Mouse (Mus musculus): ENCODE data around the gene Ropn1.
"Not testable (repeated sequence)": the region's sequence is repeated elsewhere in the genome, so short reads cannot be mapped to it uniquely, and the experiment has no call there.

The Ropn1 gene

GRCm38 (mm10) chr16:34649621-34650020 lies at the start of gene Ropn1:
TSS of gene Ropn1 (plus strand) at chr16:34649921.
- in situ Hi-C loops (cut with MboI, MseI): no loop called here

GRCm38 (mm10) chr16:34601954-34602353 lies 47.8 kb upstream of the Ropn1 start:
- in situ Hi-C loops (cut with MboI, MseI): no loop called here

- in situ Hi-C loops (cut with MboI, MseI): no loop called here
Measured at GRCm38 (mm10) chr16:34603076-34603475, 46.6 kb upstream of the Ropn1 start.

GRCm38 (mm10) chr16:34603854-34604253 lies 45.9 kb upstream of the Ropn1 start:
- in situ Hi-C loops (cut with MboI, MseI): no loop called here

- in situ Hi-C loops (cut with MboI, MseI): no loop called here
Measured at GRCm38 (mm10) chr16:34605679-34606078, 44.0 kb upstream of the Ropn1 start.

GRCm38 (mm10) chr16:34610137-34610536 lies 39.6 kb upstream of the Ropn1 start:
- in situ Hi-C loops (cut with MboI, MseI): loop anchor here (10.0 kb wide), 1 partner anchor 585 kb away; no protein-coding TSS in a partner anchor

GRCm38 (mm10) chr16:34614021-34614420 lies 35.7 kb upstream of the Ropn1 start:
- in situ Hi-C loops (cut with MboI, MseI): loop anchor here (10.0 kb wide), 1 partner anchor 581 kb away; no protein-coding TSS in a partner anchor

- in situ Hi-C loops (cut with MboI, MseI): no loop called here
Measured at GRCm38 (mm10) chr16:34627591-34627990, 22.1 kb upstream of the Ropn1 start.

GRCm38 (mm10) chr16:34628397-34628796 lies 21.3 kb upstream of the Ropn1 start:
- in situ Hi-C loops (cut with MboI, MseI): no loop called here

- in situ Hi-C loops (cut with MboI, MseI): no loop called here
Measured at GRCm38 (mm10) chr16:34635557-34635956, 14.2 kb upstream of the Ropn1 start.

GRCm38 (mm10) chr16:34643511-34644259 lies 6.0 kb upstream of the Ropn1 start:
- in situ Hi-C loops (cut with MboI, MseI): no loop called here

- in situ Hi-C loops (cut with MboI, MseI): no loop called here
Measured at GRCm38 (mm10) chr16:34653023-34653422, 3.3 kb downstream of the Ropn1 start.

GRCm38 (mm10) chr16:34657566-34657965 lies 7.8 kb downstream of the Ropn1 start:
- in situ Hi-C loops (cut with MboI, MseI): not testable (repeated sequence)

- in situ Hi-C loops (cut with MboI, MseI): no loop called here
Measured at GRCm38 (mm10) chr16:34657983-34658382, 8.3 kb downstream of the Ropn1 start.

- in situ Hi-C loops (cut with MboI, MseI): no loop called here
Measured at GRCm38 (mm10) chr16:34658388-34658787, 8.7 kb downstream of the Ropn1 start.

- in situ Hi-C loops (cut with MboI, MseI): no loop called here
Measured at GRCm38 (mm10) chr16:34664553-34664952, 14.8 kb downstream of the Ropn1 start.

- in situ Hi-C loops (cut with MboI, MseI): loop anchor here (5.0 kb wide), 2 partner anchors 35 to 160 kb away; no protein-coding TSS in a partner anchor
Measured at GRCm38 (mm10) chr16:34667031-34667726, 17.5 kb downstream of the Ropn1 start.

- in situ Hi-C loops (cut with MboI, MseI): loop anchor here (5.0 kb wide), 2 partner anchors 34 to 159 kb away; no protein-coding TSS in a partner anchor
Measured at GRCm38 (mm10) chr16:34668341-34668740, 18.6 kb downstream of the Ropn1 start.

GRCm38 (mm10) chr16:34671966-34672365 lies 22.2 kb downstream of the Ropn1 start:
- in situ Hi-C loops (cut with MboI, MseI): loop anchor here (10.0 kb wide), 1 partner anchor 63 kb away; no protein-coding TSS in a partner anchor

- in situ Hi-C loops (cut with MboI, MseI): loop anchor here (10.0 kb wide), 1 partner anchor 62 kb away; no protein-coding TSS in a partner anchor
Measured at GRCm38 (mm10) chr16:34672822-34673221, 23.1 kb downstream of the Ropn1 start.

- in situ Hi-C loops (cut with MboI, MseI): loop anchor here (10.0 kb wide), 1 partner anchor 60 kb away; no protein-coding TSS in a partner anchor
Measured at GRCm38 (mm10) chr16:34674365-34674764, 24.6 kb downstream of the Ropn1 start.

GRCm38 (mm10) chr16:34681823-34682222 lies 32.1 kb downstream of the Ropn1 start:
- in situ Hi-C loops (cut with MboI, MseI): no loop called here

All from regulatory T cell (primary cell).